ENCODE assay signal across 21 mouse cellular contexts in the genomic region with DNA sequence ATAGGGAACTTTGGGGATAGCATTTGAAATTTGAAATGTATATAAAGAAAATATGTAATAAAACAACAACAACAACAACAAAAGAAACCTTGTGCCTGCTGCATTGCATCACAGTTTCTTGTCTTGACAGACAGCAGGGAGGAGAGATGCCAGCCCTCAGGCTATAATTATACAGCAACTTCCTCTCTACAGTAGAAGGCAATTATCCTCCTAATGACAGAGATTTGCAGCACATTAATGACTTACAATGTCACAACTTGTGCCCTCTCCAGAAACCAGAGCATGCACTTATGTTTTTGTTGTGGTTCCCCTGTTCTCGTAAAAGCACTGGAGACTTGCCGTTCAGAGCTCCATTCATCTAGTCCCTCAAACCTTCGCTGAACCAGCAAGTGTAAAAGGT. TPM values are rescaled to one million over a fixed set of nuclear protein-coding genes. Genes with fewer than 3 reads are reported as not detected.
DNase-seq lines count a peak whose midpoint lies in the region; ATAC-seq lines count a peak whose summit lies in the region.
"Had no signal": no experiment of that assay in that cellular context is flagged by ENCODE, and none has a peak within 500 bp of the region (broad histone marks: within the 10 kb centered on the region; RNA-seq: fewer than 3 reads in every experiment).

No protein-coding gene starts in this region.

- no peaks in the 10 kb centered on the region for H3K27me3 ChIP-seq in forebrain, embryonic 14.5 days (replicated peaks; ENCODE audit: control insufficient read depth, insufficient read depth, low read length)
- no peaks in the 10 kb centered on the region; the same call in 1 of the 2 replicates for H3K27me3 ChIP-seq in forebrain, embryonic 11.5 days (ENCODE audit: control insufficient read depth, insufficient read depth, low read length)
- no peaks in the 10 kb centered on the region for H3K27me3 ChIP-seq in hindbrain, embryonic 13.5 days
- H3K27me3 ChIP-seq in hindbrain, embryonic 12.5 days: no peaks in the 10 kb centered on the region
- H3K27me3 ChIP-seq: embryonic facial prominence, embryonic 15.5 days; hindbrain, embryonic 15.5 days; Patski had no signal

- H3K27ac ChIP-seq in forebrain, embryonic 14.5 days (ENCODE audit: low read depth, low read length): no peak overlapping the region
- H3K27ac ChIP-seq in forebrain, embryonic 11.5 days (ENCODE audit: low read depth, low read length): no peak overlapping the region
- H3K27ac ChIP-seq in hindbrain, embryonic 13.5 days: 0 out of 2 replicates have a peak overlapping the region, but pooled peaks have one; percentile 15
- H3K27ac ChIP-seq in hindbrain, embryonic 12.5 days: no peak overlapping the region
- H3K27ac ChIP-seq: embryonic facial prominence, embryonic 15.5 days; hindbrain, embryonic 15.5 days had no signal

- ATAC-seq in forebrain, embryonic 14.5 days: no peak
- ATAC-seq in forebrain, embryonic 11.5 days (replicated peaks; ENCODE audit: low FRiP score): no peak
- ATAC-seq in hindbrain, embryonic 13.5 days (ENCODE audit: low FRiP score): no peak
- no peak for ATAC-seq in hindbrain, embryonic 12.5 days (ENCODE audit: low FRiP score)
- ATAC-seq: activated CD4-positive, CD25-positive, alpha-beta regulatory T cell, adult 4 months; Patski had no signal

- DNase-seq in forebrain, embryonic 14.5 days (ENCODE audit: low spot score): peak; percentile 71
- DNase-seq in forebrain, embryonic 11.5 days (ENCODE audit: low spot score): no peak
- peak; percentile 41 for DNase-seq in Muller cell, postnatal 12 days (ENCODE audit: inconsistent ontology term)
- DNase-seq in forelimb bud, embryonic 11.5 days (ENCODE audit: low read depth, low spot score): peak; percentile 13
- no peak for DNase-seq in layer of hippocampus, adult 9-10 months (ENCODE audit: low spot score)
- DNase-seq: adrenal gland, postnatal 25 days; cerebellum, adult 11 months; cerebellum, adult 8-10 months; cerebellum, postnatal 14 days; embryo, embryonic 11 days; gastrocnemius, postnatal 36 days; heart, postnatal 10 days; kidney, adult 11 months had no signal

- no peaks in the 10 kb centered on the region for H3K36me3 ChIP-seq in forebrain, embryonic 14.5 days (ENCODE audit: control insufficient read depth, insufficient read depth, low read length)
- no peaks in the 10 kb centered on the region for H3K36me3 ChIP-seq in forebrain, embryonic 11.5 days (ENCODE audit: control insufficient read depth, insufficient read depth, low read length)
- no peaks in the 10 kb centered on the region for H3K36me3 ChIP-seq in hindbrain, embryonic 13.5 days
- H3K36me3 ChIP-seq in hindbrain, embryonic 12.5 days: no peaks in the 10 kb centered on the region
- H3K36me3 ChIP-seq: embryonic facial prominence, embryonic 15.5 days; hindbrain, embryonic 15.5 days had no signal

- no peaks in the 10 kb centered on the region for H3K9me3 ChIP-seq in forebrain, embryonic 14.5 days (replicated peaks; ENCODE audit: control insufficient read depth, low read length)
- H3K9me3 ChIP-seq in forebrain, embryonic 11.5 days (ENCODE audit: control insufficient read depth, low read length): no peaks in the 10 kb centered on the region
- H3K9me3 ChIP-seq in hindbrain, embryonic 13.5 days: no peaks in the 10 kb centered on the region
- no peaks in the 10 kb centered on the region for H3K9me3 ChIP-seq in hindbrain, embryonic 12.5 days (replicated peaks)
- H3K9me3 ChIP-seq: embryonic facial prominence, embryonic 15.5 days; hindbrain, embryonic 15.5 days had no signal

- no peaks in the 10 kb centered on the region; the same call in 1 of the 2 replicates for H3K4me1 ChIP-seq in forebrain, embryonic 14.5 days (ENCODE audit: control insufficient read depth, insufficient read depth, low read length)
- no peaks in the 10 kb centered on the region for H3K4me1 ChIP-seq in forebrain, embryonic 11.5 days (replicated peaks; ENCODE audit: control insufficient read depth, insufficient read depth, low read length)
- H3K4me1 ChIP-seq in hindbrain, embryonic 13.5 days (replicated peaks): peaks cover 6% of the 10 kb centered on the region; the same call in 1 of the 2 replicates
- no peaks in the 10 kb centered on the region for H3K4me1 ChIP-seq in hindbrain, embryonic 12.5 days
- H3K4me1 ChIP-seq: embryonic facial prominence, embryonic 15.5 days; hindbrain, embryonic 15.5 days had no signal

- H3K9ac ChIP-seq in forebrain, embryonic 14.5 days (ENCODE audit: low read length): no peak overlapping the region
- H3K9ac ChIP-seq in forebrain, embryonic 11.5 days (ENCODE audit: low read length): no peak overlapping the region
- no peak overlapping the region for H3K9ac ChIP-seq in hindbrain, embryonic 13.5 days
- no peak overlapping the region for H3K9ac ChIP-seq in hindbrain, embryonic 12.5 days
- H3K9ac ChIP-seq: embryonic facial prominence, embryonic 15.5 days; hindbrain, embryonic 15.5 days had no signal

- H3K4me3 ChIP-seq in forebrain, embryonic 14.5 days (ENCODE audit: low read depth, low read length): no peak overlapping the region
- no peak overlapping the region for H3K4me3 ChIP-seq in forebrain, embryonic 11.5 days (ENCODE audit: low read depth, low read length)
- no peak overlapping the region for H3K4me3 ChIP-seq in hindbrain, embryonic 13.5 days
- no peak overlapping the region for H3K4me3 ChIP-seq in hindbrain, embryonic 12.5 days
- H3K4me3 ChIP-seq: embryonic facial prominence, embryonic 15.5 days; erythroblast, embryonic 14.5 days; hindbrain, embryonic 15.5 days had no signal

- no peak overlapping the region for H3K4me2 ChIP-seq in forebrain, embryonic 14.5 days (ENCODE audit: low read length)
- H3K4me2 ChIP-seq in forebrain, embryonic 11.5 days (ENCODE audit: low read depth, low read length, severe bottlenecking): no peak overlapping the region
- H3K4me2 ChIP-seq in hindbrain, embryonic 13.5 days: no peak overlapping the region
- H3K4me2 ChIP-seq in hindbrain, embryonic 12.5 days (replicated peaks): no peak overlapping the region
- H3K4me2 ChIP-seq: embryonic facial prominence, embryonic 15.5 days; hindbrain, embryonic 15.5 days had no signal

- 30% methylated on average over 3 of the region's 3 CpGs for WGBS in forebrain, embryonic 14.5 days
- 72% methylated on average over 3 of the region's 3 CpGs for WGBS in forebrain, embryonic 11.5 days
- WGBS in hindbrain, embryonic 13.5 days: 74% methylated on average over 3 of the region's 3 CpGs
- WGBS in hindbrain, embryonic 12.5 days: 93% methylated on average over 3 of the region's 3 CpGs

RNA-seq across cellular contexts. Expression of gene Cpxm2, which starts 44.2 kb away (rescaled TPM):
- 1.2 and 1.6 TPM in 2 replicates for polyA plus RNA-seq in forebrain, embryonic 14.5 days (2014; fragmentation: Nextera tagmentation; extraction: Ambion mirVana)
- 2.9 and 3.7 TPM in 2 replicates for polyA plus RNA-seq in forebrain, embryonic 11.5 days (2014; fragmentation: Nextera tagmentation; extraction: Ambion mirVana)
- 1.6 and 1.9 TPM in 2 replicates for polyA plus RNA-seq in hindbrain, embryonic 13.5 days (2015; fragmentation: Nextera tagmentation; extraction: Ambion mirVana)
- 7.9 and 8.2 TPM in 2 replicates for polyA plus RNA-seq in hindbrain, embryonic 12.5 days (2016; fragmentation: Nextera tagmentation; extraction: Ambion mirVana)
- polyA plus RNA-seq: activated CD4-positive, CD25-positive, alpha-beta regulatory T cell, adult 4 months; C2C12; erythroblast, embryonic 14.5 days; Patski had no signal

Comparison
In these comparisons a context has a peak if more than half of its experiments do, and no peak if none do; other contexts are left out.
1. DNase-seq: peak in forebrain, embryonic 14.5 days (single experiment), Muller cell, postnatal 12 days (single experiment) and forelimb bud, embryonic 11.5 days (single experiment); none in forebrain, embryonic 11.5 days (single experiment) and layer of hippocampus, adult 9-10 months (single experiment).